Mouse (Mus musculus): ENCODE measurements around the gene Hist2h2ac. TPM values are rescaled to one million over a fixed set of nuclear protein-coding genes. Genes with fewer than 3 reads are reported as not detected.

Hist2h2ac gene
- polyA plus RNA-seq, 1 experiment from 2014 or later, result 12.7 TPM

DNA sequence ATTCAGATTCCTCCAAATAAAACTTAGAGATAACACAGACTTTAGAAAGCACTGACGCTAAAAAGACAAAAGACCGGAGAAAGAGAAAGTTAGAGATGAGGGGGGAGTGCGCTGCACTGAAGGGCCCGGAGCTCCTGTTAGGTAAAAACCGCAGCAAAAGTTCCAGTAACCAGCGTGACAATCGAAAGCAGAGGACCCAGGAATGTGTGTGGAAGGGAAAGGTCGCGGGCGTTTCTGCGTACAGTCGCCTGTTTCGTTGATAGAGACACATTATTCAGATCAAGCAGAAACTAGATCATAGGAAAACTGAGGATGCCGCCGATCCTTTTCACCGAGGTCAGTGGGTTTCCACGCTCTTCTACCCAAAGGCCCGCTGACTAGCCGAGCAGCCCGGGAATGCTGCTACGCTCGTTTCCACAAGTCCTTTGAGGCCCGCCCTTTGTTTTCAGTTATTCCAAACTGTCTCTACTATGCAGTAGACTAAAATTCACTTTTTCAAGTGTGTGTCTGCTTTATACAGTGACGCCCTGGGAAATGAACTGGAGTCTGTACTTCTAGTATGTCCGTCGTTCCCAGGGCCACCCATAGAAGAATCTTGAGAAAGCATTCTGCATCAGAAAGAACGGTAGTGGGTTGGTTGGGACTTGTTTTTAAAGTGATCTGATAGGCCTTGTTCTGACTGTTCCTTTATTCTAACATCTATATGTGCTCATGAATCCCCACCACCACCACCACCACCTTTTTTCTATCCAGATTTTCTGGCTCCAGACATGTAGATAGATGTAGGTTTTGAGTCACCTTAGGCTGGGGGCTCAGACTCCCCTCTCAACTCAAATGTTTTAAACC, 43.1 kb upstream of the Hist2h2ac start:
- H3K4me1 ChIP-seq (replicated peaks; ENCODE audit: control insufficient read depth, insufficient read depth, low read length), result peaks cover 5% of the 10 kb centered on the region; the same call in 1 of the 2 replicates
- peak overlapping the region; percentile 64 for H3K4me2 ChIP-seq (replicated peaks; ENCODE audit: low read depth, low read length)
- peak; percentile 67 for DNase-seq (ENCODE audit: low spot score)
- no peaks in the 10 kb centered on the region for H3K27me3 ChIP-seq (ENCODE audit: control insufficient read depth, insufficient read depth, low read length)
- ATAC-seq (ENCODE audit: low FRiP score), result peak; percentile 28; the same call in 1 of the 2 replicates
- peak overlapping the region; percentile 57 for H3K4me3 ChIP-seq (ENCODE audit: low read depth, low read length)
- 7% methylated on average over 27 of the region's 27 CpGs for WGBS
- peak overlapping the region; percentile 97 for H3K27ac ChIP-seq (ENCODE audit: low read depth, low read length)
- H3K9me3 ChIP-seq (ENCODE audit: control insufficient read depth, low read length), result no peaks in the 10 kb centered on the region
- H3K9ac ChIP-seq (ENCODE audit: low read depth, low read length), result peak overlapping the region; percentile 85
- H3K36me3 ChIP-seq (ENCODE audit: control insufficient read depth, insufficient read depth, low read length), result no peaks in the 10 kb centered on the region

DNA sequence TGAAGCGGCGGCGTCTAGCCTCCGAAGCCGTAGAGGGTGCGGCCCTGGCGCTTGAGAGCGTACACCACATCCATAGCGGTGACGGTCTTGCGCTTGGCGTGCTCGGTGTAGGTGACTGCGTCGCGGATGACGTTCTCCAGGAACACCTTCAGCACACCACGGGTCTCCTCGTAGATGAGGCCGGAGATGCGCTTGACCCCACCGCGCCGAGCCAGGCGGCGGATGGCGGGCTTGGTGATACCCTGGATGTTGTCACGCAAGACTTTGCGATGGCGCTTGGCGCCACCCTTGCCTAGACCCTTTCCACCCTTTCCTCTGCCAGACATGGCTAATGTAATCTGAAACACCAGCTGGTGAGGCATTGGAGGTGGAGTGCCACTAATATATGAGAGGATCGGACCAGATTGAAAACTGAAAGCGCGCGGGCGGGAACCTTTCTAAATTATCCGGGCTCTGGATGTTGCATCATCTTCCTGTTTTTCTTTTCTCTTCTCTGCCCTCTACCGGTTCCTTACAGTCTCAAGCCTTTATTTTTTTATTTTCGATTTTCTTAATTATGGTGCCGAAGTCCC, 42.4 kb upstream of the Hist2h2ac start, which contains the start of gene Hist2h4:
Hist2h4 (minus strand) TSS at position 333 of the 572 bp plus-strand sequence.
- H3K36me3 ChIP-seq (ENCODE audit: control insufficient read depth, insufficient read depth, low read length), result no peaks in the 10 kb centered on the region
- H3K4me2 ChIP-seq (replicated peaks; ENCODE audit: low read depth, low read length), result peak within 1 kb of the TSS; percentile 64
- no peaks in the 10 kb centered on the region for H3K27me3 ChIP-seq (ENCODE audit: control insufficient read depth, insufficient read depth, low read length)
- H3K9ac ChIP-seq (ENCODE audit: low read depth, low read length), result peak within 1 kb of the TSS; percentile 85
- H3K9me3 ChIP-seq (ENCODE audit: control insufficient read depth, low read length), result no peaks in the 10 kb centered on the region
- H3K27ac ChIP-seq (ENCODE audit: low read depth, low read length), result peak within 1 kb of the TSS; percentile 97
- peak; percentile 89 for ATAC-seq (ENCODE audit: low FRiP score)
- H3K4me3 ChIP-seq (ENCODE audit: low read depth, low read length), result peak within 1 kb of the TSS; percentile 57
- H3K4me1 ChIP-seq (replicated peaks; ENCODE audit: control insufficient read depth, insufficient read depth, low read length), result peaks cover 4% of the 10 kb centered on the region; the same call in 1 of the 2 replicates
- DNase-seq (ENCODE audit: low spot score), result peak; percentile 94
- 0% methylated on average over 39 of the region's 40 CpGs for WGBS

DNA sequence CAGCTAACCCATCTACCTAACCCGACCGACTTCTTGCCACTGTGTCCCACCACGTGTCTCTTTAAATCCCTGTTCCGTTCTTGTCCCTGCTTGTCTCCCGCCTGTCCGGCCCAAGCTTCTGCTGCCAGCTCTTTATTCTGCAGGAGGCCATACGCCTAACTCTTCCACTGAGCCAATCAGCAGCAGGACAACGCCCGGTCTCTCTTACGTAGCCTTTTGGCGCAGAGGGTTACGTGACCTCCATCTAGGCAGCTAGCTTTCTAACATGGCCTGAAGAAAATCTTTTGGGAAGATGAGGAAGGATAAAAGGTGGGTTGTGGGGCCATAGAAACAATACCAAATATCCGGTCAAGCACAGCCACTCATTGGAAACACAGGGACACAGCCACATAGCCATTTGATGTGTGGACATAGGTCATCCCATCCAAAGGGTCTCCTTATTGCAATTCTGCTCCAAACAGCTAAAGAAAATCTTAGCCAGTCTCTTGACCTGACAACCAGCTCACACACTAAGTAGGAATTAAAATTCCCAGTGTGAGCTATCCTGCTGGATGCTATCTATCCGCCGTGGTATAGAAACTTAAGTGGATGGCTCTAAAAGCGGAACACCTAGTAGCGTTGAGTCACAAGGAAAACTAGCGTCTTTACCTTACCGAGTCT, 41.7 kb upstream of the Hist2h2ac start:
- DNase-seq (ENCODE audit: low spot score), result peak; percentile 79
- Histone ChIP-seq H3K4me1 (replicated peaks; ENCODE audit: control insufficient read depth, insufficient read depth, low read length) (peaks cover 3% of the 10 kb centered on the region; the same call in 1 of the 2 replicates), H3K4me3 (ENCODE audit: low read depth, low read length) (peak overlapping the region; percentile 57), H3K9me3 (ENCODE audit: control insufficient read depth, low read length) (no peaks in the 10 kb centered on the region), H3K36me3 (ENCODE audit: control insufficient read depth, insufficient read depth, low read length) (no peaks in the 10 kb centered on the region), H3K4me2 (replicated peaks; ENCODE audit: low read depth, low read length) (peak overlapping the region; percentile 64), H3K27ac (ENCODE audit: low read depth, low read length) (peak overlapping the region; percentile 97), H3K27me3 (ENCODE audit: control insufficient read depth, insufficient read depth, low read length) (no peaks in the 10 kb centered on the region), H3K9ac (ENCODE audit: low read depth, low read length) (peak overlapping the region; percentile 85)
- WGBS, result 1% methylated on average over 19 of the region's 19 CpGs
- peak; percentile 83 for ATAC-seq (ENCODE audit: low FRiP score)

DNA sequence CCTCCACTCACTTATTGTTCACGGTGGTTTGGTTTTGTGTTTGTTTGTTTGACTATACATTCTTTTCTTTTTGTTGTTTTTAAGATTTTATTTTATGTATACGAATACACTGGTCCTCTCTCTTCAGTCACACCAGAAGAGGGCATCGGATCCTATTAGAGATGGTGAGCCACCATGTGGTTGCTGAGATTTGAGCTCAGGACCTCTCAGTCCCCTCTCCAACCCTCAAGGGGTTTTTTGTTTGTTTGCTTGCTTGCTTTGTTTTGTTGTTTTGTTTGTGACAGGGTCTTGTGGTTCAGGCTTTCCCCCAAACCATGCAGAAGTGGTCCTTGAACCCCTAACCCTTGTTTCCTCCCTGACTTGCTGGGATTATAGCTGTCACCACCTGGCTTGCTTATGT, 40.9 kb upstream of the Hist2h2ac start:
- 63% methylated on average over 3 of the region's 3 CpGs for WGBS
- ATAC-seq (ENCODE audit: low FRiP score), result no peak
- peak overlapping the region; percentile 57; the same call in 1 of the 2 replicates for H3K4me3 ChIP-seq (ENCODE audit: low read depth, low read length)

DNA sequence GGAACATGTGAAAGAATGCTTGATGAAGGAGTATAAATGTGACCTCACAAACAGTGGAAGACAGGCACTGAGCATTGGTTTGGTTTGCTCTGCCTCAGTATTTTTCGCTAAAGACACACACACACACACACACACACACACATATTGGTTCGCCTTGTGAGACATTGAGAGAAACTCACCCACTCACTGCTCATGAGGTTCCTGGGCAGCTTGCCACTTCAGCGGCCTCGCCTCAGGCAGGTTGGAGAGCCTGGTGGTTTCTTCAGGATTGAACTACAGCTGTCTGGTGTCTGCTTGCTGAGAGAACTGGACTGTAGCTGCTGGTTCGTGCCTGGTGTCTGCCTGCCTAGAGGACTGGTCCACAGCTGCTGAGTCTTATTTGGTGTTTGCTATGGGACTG, 39.5 kb upstream of the Hist2h2ac start:
- no peak for ATAC-seq (ENCODE audit: low FRiP score)
- no peaks in the 10 kb centered on the region for H3K9me3 ChIP-seq (ENCODE audit: control insufficient read depth, low read length)
- H3K4me1 ChIP-seq (replicated peaks; ENCODE audit: control insufficient read depth, insufficient read depth, low read length), result peaks cover 3% of the 10 kb centered on the region; the same call in 1 of the 2 replicates
- no peak overlapping the region for H3K9ac ChIP-seq (ENCODE audit: low read depth, low read length)
- no peak overlapping the region for H3K27ac ChIP-seq (ENCODE audit: low read depth, low read length)
- 94% methylated on average over 5 of the region's 5 CpGs for WGBS
- H3K4me2 ChIP-seq (replicated peaks; ENCODE audit: low read depth, low read length), result no peak overlapping the region
- no peak for DNase-seq (ENCODE audit: low spot score)
- no peaks in the 10 kb centered on the region for H3K36me3 ChIP-seq (ENCODE audit: control insufficient read depth, insufficient read depth, low read length)
- no peak overlapping the region for H3K4me3 ChIP-seq (ENCODE audit: low read depth, low read length)
- H3K27me3 ChIP-seq (ENCODE audit: control insufficient read depth, insufficient read depth, low read length), result no peaks in the 10 kb centered on the region

More for the DNA sequence above, 40.9 kb upstream of the Hist2h2ac start:
- peaks cover 3% of the 10 kb centered on the region; the same call in 1 of the 2 replicates for H3K4me1 ChIP-seq (replicated peaks; ENCODE audit: control insufficient read depth, insufficient read depth, low read length)
- no peaks in the 10 kb centered on the region for H3K9me3 ChIP-seq (ENCODE audit: control insufficient read depth, low read length)
- no peak for DNase-seq (ENCODE audit: low spot score)
- H3K36me3 ChIP-seq (ENCODE audit: control insufficient read depth, insufficient read depth, low read length), result no peaks in the 10 kb centered on the region
- H3K27ac ChIP-seq (ENCODE audit: low read depth, low read length), result peak overlapping the region; percentile 97
- H3K4me2 ChIP-seq (replicated peaks; ENCODE audit: low read depth, low read length), result peak overlapping the region; percentile 64
- H3K9ac ChIP-seq (ENCODE audit: low read depth, low read length), result peak overlapping the region; percentile 85
- no peaks in the 10 kb centered on the region for H3K27me3 ChIP-seq (ENCODE audit: control insufficient read depth, insufficient read depth, low read length)

DNA sequence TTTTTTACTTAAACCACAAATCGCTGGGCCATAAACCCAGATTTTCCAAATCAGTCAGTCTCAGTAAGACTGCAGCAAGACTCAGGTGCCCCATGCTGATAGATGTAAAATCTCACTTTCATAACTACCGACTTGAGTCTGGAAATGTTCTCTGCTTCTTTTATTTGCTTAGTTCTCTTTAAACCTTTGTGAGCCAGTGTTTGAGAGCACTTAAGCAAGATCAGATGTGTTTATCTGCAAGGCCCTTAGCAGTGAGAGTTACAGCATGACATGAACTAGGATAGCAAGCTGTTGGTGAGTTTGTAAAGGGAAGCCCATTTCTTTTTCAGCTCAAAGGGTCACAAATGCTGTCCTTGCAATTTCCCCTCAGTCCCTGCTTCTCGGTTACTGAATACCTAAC, 36.5 kb upstream of the Hist2h2ac start:
- H3K4me3 ChIP-seq (ENCODE audit: low read depth, low read length), result no peak overlapping the region
- peaks cover 3% of the 10 kb centered on the region; the same call in 1 of the 2 replicates for H3K4me1 ChIP-seq (replicated peaks; ENCODE audit: control insufficient read depth, insufficient read depth, low read length)
- ATAC-seq (ENCODE audit: low FRiP score) (no peak), DNase-seq (ENCODE audit: low spot score) (no peak)
- H3K9ac ChIP-seq (ENCODE audit: low read depth, low read length), result no peak overlapping the region
- 77% methylated on average over 3 of the region's 3 CpGs for WGBS
- no peak overlapping the region for H3K27ac ChIP-seq (ENCODE audit: low read depth, low read length)
- H3K36me3 ChIP-seq (ENCODE audit: control insufficient read depth, insufficient read depth, low read length), result no peaks in the 10 kb centered on the region
- no peaks in the 10 kb centered on the region for H3K9me3 ChIP-seq (ENCODE audit: control insufficient read depth, low read length)
- H3K4me2 ChIP-seq (replicated peaks; ENCODE audit: low read depth, low read length), result no peak overlapping the region
- no peaks in the 10 kb centered on the region for H3K27me3 ChIP-seq (ENCODE audit: control insufficient read depth, insufficient read depth, low read length)

DNA sequence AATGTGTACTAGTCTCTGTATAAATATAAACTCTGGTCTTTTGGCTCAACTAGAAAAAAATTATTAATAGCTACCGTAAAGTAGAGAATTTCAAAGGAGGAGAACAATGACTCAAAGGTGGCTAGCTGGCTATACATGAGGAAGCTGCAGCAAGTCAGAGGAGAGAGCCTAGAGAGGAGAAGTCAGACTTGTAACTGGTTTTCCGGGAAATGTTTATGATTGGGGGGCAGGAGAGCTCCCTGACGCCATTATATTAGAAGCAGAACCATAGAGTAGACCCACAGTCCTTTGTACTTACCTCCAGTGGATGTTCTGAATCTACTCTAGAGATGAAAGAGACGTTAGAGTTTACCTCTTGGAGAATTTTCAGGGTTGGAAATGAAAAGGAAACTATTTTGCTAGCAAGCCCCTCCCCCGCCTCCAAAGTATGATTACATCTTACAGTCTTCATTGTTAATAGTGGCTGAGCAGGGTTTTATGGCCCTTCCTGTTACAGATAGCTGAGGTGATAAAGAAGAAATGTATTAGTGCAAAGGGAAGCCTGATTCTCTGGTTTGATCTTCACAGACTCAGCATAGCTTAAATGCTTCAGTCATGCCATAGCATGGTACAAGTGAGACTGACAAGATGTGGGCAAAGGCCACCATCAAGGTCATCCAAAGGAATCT, 35.4 kb upstream of the Hist2h2ac start:
- no peak overlapping the region for H3K9ac ChIP-seq (ENCODE audit: low read depth, low read length)
- H3K36me3 ChIP-seq (ENCODE audit: control insufficient read depth, insufficient read depth, low read length), result no peaks in the 10 kb centered on the region
- DNase-seq (ENCODE audit: low spot score) (no peak), ATAC-seq (ENCODE audit: low FRiP score) (no peak)
- no peak overlapping the region for H3K4me3 ChIP-seq (ENCODE audit: low read depth, low read length)
- H3K4me2 ChIP-seq (replicated peaks; ENCODE audit: low read depth, low read length), result no peak overlapping the region
- no peaks in the 10 kb centered on the region for H3K4me1 ChIP-seq (replicated peaks; ENCODE audit: control insufficient read depth, insufficient read depth, low read length)
- no peaks in the 10 kb centered on the region for H3K9me3 ChIP-seq (ENCODE audit: control insufficient read depth, low read length)
- no peaks in the 10 kb centered on the region for H3K27me3 ChIP-seq (ENCODE audit: control insufficient read depth, insufficient read depth, low read length)
- WGBS, result 87% methylated on average over 5 of the region's 5 CpGs
- H3K27ac ChIP-seq (ENCODE audit: low read depth, low read length), result no peak overlapping the region

DNA sequence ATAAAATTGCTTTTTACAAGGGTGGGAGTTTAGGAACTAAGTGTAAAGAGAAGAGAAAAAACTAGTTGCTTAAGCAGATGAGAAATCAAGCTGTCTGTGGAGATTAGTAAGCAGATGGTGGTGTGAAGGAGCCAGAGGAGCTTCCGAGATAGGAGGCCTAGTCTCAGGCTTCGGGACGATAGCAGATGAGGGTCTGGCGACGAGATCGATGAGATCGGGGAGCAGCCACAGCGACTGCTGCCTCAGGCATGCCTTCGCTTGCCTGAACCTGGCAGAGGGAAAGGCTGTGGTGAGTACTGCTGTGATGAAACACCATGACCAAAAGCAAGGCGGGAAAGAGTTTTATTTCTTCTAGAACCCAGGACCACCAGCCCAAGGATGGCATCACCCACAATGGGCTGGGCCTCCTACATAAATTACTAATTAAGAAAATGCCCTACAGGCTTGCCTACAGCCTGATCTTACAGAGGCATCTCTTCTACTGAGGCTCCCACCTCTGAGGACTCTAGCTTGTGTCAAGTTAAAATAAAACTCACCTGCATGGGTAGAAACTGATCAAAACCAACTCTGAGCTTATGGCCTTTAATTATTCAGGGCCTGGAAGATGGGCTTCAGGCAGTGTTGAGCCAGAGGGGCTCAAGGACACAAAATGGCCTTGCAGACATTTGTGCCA, 34.1 kb upstream of the Hist2h2ac start:
- WGBS, result 56% methylated on average over 10 of the region's 10 CpGs
- H3K27ac ChIP-seq (ENCODE audit: low read depth, low read length), result no peak overlapping the region
- no peak overlapping the region for H3K4me3 ChIP-seq (ENCODE audit: low read depth, low read length)
- H3K4me1 ChIP-seq (replicated peaks; ENCODE audit: control insufficient read depth, insufficient read depth, low read length), result no peaks in the 10 kb centered on the region
- no peak overlapping the region; the same call in 1 of the 2 replicates for H3K4me2 ChIP-seq (replicated peaks; ENCODE audit: low read depth, low read length)
- H3K9me3 ChIP-seq (ENCODE audit: control insufficient read depth, low read length), result no peaks in the 10 kb centered on the region
- H3K27me3 ChIP-seq (ENCODE audit: control insufficient read depth, insufficient read depth, low read length), result no peaks in the 10 kb centered on the region
- ATAC-seq (ENCODE audit: low FRiP score) (no peak), DNase-seq (ENCODE audit: low spot score) (peak; percentile 39)
- H3K36me3 ChIP-seq (ENCODE audit: control insufficient read depth, insufficient read depth, low read length), result no peaks in the 10 kb centered on the region
- no peak overlapping the region for H3K9ac ChIP-seq (ENCODE audit: low read depth, low read length)
